Mouse (Mus musculus) CD4-positive helper T cell, adult 2 months (primary cell): ENCODE measurements at regions not wholly inside any gene's neighbourhood (a gene's known extent, or its start where the extent isn't known, plus 50 kb on each side); places are given as distances from the start of the nearest gene placed in this dataset.

Source experiments
- DNase-seq: peaks from one replicate; pipeline ENCODE4 v3.0.0-alpha.2; 2012; ENCODE audit warnings: low read depth, missing footprints, low spot score

GRCm38 (mm10) chr3:149370517-149371227, 380.3 kb upstream of the Adgrl2 start:
- no peak for DNase-seq

GRCm38 (mm10) chr3:149367888-149368287, 377.5 kb upstream of the Adgrl2 start:
- no peak for DNase-seq

- no peak for DNase-seq
Observed at GRCm38 (mm10) chr3:149360164-149360563, 369.8 kb upstream of the Adgrl2 start.

- no peak for DNase-seq
Observed at GRCm38 (mm10) chr3:149358570-149359193, 368.3 kb upstream of the Adgrl2 start.

GRCm38 (mm10) chr3:149357903-149358569, 367.7 kb upstream of the Adgrl2 start:
- no peak for DNase-seq

GRCm38 (mm10) chr3:149357121-149357520, 366.8 kb upstream of the Adgrl2 start:
- DNase-seq, result no peak

GRCm38 (mm10) chr3:149355362-149355761, 365.0 kb upstream of the Adgrl2 start:
- no peak for DNase-seq

- DNase-seq, result no peak
Observed at GRCm38 (mm10) chr3:149353958-149354357, 363.6 kb upstream of the Adgrl2 start.

- no peak for DNase-seq
Observed at GRCm38 (mm10) chr3:149352546-149352945, 362.2 kb upstream of the Adgrl2 start.

GRCm38 (mm10) chr3:149349731-149350130, 359.4 kb upstream of the Adgrl2 start:
- no peak for DNase-seq

- DNase-seq, result peak; percentile 43
Observed at GRCm38 (mm10) chr3:149349211-149349697, 358.9 kb upstream of the Adgrl2 start.

GRCm38 (mm10) chr3:149348459-149348971, 358.2 kb upstream of the Adgrl2 start:
- no peak for DNase-seq

GRCm38 (mm10) chr3:149347241-149347992, 357.1 kb upstream of the Adgrl2 start:
- no peak for DNase-seq

- DNase-seq, result no peak
Observed at GRCm38 (mm10) chr3:149342511-149342910, 352.2 kb upstream of the Adgrl2 start.

- peak; percentile 10 for DNase-seq
Observed at GRCm38 (mm10) chr3:149339374-149339753, 349.0 kb upstream of the Adgrl2 start.

GRCm38 (mm10) chr3:149338684-149339373, 348.5 kb upstream of the Adgrl2 start:
- DNase-seq, result peak; percentile 10

GRCm38 (mm10) chr3:149335259-149335658, 344.9 kb upstream of the Adgrl2 start:
- DNase-seq, result no peak

GRCm38 (mm10) chr3:149333607-149334006, 343.3 kb upstream of the Adgrl2 start:
- no peak for DNase-seq

- no peak for DNase-seq
Observed at GRCm38 (mm10) chr3:149333131-149333530, 342.8 kb upstream of the Adgrl2 start.

- DNase-seq, result no peak
Observed at GRCm38 (mm10) chr3:149332105-149332504, 341.8 kb upstream of the Adgrl2 start.
